Mouse (Mus musculus) lung, embryonic 14.5 days (tissue): Measurements from ENCODE around the gene Dynlt1f. TPM values are rescaled to one million over a fixed set of nuclear protein-coding genes. Genes with fewer than 3 reads are reported as not detected.
"Not testable (repeated sequence)": the region's sequence is repeated elsewhere in the genome, so short reads cannot be mapped to it uniquely, and the experiment has no call there.

Experiments used
- ATAC-seq: fragments of 200-750 bp; cut with Nextera tagmentation; 2 replicates; pipeline ENCODE4 v1.8.0; 2017; ENCODE audit warnings: mild to moderate bottlenecking, moderate TSS enrichment, moderate library complexity; ENCODE audit not compliant: insufficient read depth
- DNase-seq: peaks from one replicate; pipeline ENCODE4 v3.0.0-alpha.2; 2015
- H3K27ac ChIP-seq: fragments of 300-500 bp; sonication (generic); 2 replicates; pipeline ENCODE4 v1.5.1; 2014; ENCODE audit warnings: low read depth, mild to moderate bottlenecking, moderate library complexity
- H3K27me3 ChIP-seq: fragments of 300-500 bp; sonication (generic); 2 replicates; pipeline ENCODE4 v1.6.1; 2014; ENCODE audit warnings: low read length, control low read depth; ENCODE audit not compliant: insufficient read depth
- H3K36me3 ChIP-seq: fragments of 300-500 bp; sonication (generic); 2 replicates; pipeline ENCODE4 v1.6.1; 2014; ENCODE audit warnings: control low read depth; ENCODE audit not compliant: insufficient read depth
- H3K4me1 ChIP-seq: fragments of 300-500 bp; sonication (generic); 2 replicates; pipeline ENCODE4 v1.6.1; 2014; ENCODE audit warnings: antibody characterized with exemption, control low read depth; ENCODE audit not compliant: insufficient read depth
- H3K4me2 ChIP-seq: fragments of 300-500 bp; sonication (generic); 2 replicates; pipeline ENCODE4 v1.6.1; 2014; ENCODE audit warnings: mild to moderate bottlenecking
- H3K4me3 ChIP-seq: fragments of 300-500 bp; sonication (generic); 2 replicates; pipeline ENCODE4 v1.5.1; 2014; ENCODE audit warnings: low read depth, low read length
- H3K9ac ChIP-seq: fragments of 300-500 bp; sonication (generic); 2 replicates; pipeline ENCODE4 v1.6.1; 2014
- H3K9me3 ChIP-seq: fragments of 300-500 bp; sonication (generic); 2 replicates; pipeline ENCODE4 v1.6.1; 2016; ENCODE audit warnings: low read depth, low read length, control low read depth
- CTCF ChIP-seq: IDR thresholded peaks from 2 replicates; pipeline ENCODE4 v1.5.1; 2016; ENCODE audit warnings: antibody characterized with exemption, low read depth
- WGBS: fragments of 180-500 bp; shearing (Covaris S2); extraction: QIAGEN DNeasy Blood & Tissue Kit; methylation state at CpG from one replicate; pipeline ENCODE4 v1.1.7; 2014; 5-methylcytosine and 5-hydroxymethylcytosine counted together
- polyA plus RNA-seq: library from polyadenylated mRNA; unstranded; fragments of >200 nt; fragmentation: Nextera tagmentation; extraction: Ambion mirVana; gene quantifications from 2 replicates; pipeline ENCODE4 v1.2.1, GENCODE M21; 2014

The Dynlt1f gene
- polyA plus RNA-seq, 1 experiment from 2014 or later, result 324 TPM

DNA sequence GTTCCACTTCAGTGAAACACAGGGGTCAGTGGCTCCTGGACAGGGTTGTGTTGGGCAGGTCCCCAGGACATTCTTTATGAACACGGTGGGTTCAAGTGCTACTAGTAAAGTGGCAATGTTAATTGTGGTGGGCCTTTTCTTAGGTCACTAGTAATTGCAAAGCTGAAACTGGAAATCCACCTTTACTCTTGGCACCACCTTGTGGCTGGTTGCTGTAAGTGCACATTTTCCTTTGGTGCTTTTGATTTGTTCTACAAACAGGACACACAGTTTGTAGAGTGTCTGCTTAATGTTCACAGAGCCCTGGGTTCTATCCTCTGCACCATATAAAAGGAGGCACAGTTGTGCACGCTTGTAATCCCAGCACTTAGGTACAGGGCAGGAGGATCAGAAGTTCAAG, 35.9 kb upstream of the Dynlt1f start:
- not testable (repeated sequence) for H3K4me3 ChIP-seq, H3K4me2 ChIP-seq, H3K9me3 ChIP-seq, H3K27me3 ChIP-seq, H3K27ac ChIP-seq, H3K4me1 ChIP-seq, H3K9ac ChIP-seq, ATAC-seq, H3K36me3 ChIP-seq
- peak; percentile 76 for DNase-seq
- WGBS, result 6% methylated on average over 2 of the region's 2 CpGs
- peak; percentile 85 for TF ChIP-seq CTCF

DNA sequence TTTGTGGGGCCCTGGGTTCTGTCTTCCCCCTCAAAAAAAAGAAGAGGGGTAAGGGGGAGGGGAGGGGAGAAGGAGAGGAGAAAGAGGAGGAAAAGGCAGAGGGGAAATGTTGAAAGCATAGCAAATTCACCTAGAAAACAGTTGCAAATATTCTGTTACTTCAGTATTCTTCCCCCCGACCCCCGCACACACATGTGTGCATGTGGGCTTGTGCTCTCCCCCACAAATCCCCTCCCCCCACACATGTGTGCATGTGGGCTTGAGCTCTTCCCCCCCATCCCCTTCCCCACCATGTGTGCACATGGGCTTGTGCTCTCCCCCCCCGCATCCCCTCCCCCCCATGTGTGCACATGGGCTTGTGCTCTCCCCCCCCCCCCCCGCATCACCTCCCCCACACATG, 33.6 kb upstream of the Dynlt1f start:
- WGBS, result 80% methylated on average over 3 of the region's 4 CpGs
- H3K4me3 ChIP-seq, H3K27me3 ChIP-seq: not testable (repeated sequence)

DNA sequence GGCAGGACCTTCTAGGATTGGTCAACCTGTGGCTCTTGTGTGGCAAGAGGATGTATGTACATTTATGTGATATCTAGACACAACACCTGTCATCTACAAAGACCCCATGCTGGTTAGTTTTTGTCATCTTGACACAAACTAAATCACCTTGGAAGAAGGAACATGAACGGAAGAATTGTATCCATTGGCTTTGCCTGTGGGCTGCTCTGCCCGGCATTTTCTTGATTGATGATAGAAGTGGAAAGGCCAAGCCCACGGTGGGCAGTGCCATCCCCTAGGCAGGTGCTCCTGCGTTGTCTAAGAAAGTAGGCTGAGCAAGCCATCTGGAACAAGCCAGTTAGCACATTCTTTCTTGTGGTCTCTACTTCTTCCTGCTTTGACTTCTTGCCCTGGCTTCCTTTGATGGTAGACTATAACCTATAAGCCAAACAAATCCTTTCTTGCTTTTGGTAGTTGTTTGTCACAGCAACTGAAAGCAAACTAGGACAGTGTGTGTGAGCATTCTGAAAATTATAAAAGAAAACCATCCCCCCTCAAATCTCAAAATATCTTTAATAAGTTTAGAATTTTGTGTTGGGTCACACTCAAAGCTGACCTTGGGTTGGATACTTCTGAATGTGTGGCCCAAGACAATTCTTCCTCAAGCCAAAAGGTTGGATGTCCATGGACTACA, 30.7 kb upstream of the Dynlt1f start:
- not testable (repeated sequence) for H3K9me3 ChIP-seq, ATAC-seq, H3K9ac ChIP-seq, H3K36me3 ChIP-seq, H3K4me3 ChIP-seq, H3K4me1 ChIP-seq, H3K27me3 ChIP-seq, H3K4me2 ChIP-seq, DNase-seq, H3K27ac ChIP-seq
- WGBS, result 94% methylated on average over 2 of the region's 4 CpGs

More for the DNA sequence above, 33.6 kb upstream of the Dynlt1f start:
- not testable (repeated sequence) for H3K9ac ChIP-seq, DNase-seq, ATAC-seq, H3K4me1 ChIP-seq, H3K27ac ChIP-seq, H3K9me3 ChIP-seq, H3K4me2 ChIP-seq, H3K36me3 ChIP-seq

DNA sequence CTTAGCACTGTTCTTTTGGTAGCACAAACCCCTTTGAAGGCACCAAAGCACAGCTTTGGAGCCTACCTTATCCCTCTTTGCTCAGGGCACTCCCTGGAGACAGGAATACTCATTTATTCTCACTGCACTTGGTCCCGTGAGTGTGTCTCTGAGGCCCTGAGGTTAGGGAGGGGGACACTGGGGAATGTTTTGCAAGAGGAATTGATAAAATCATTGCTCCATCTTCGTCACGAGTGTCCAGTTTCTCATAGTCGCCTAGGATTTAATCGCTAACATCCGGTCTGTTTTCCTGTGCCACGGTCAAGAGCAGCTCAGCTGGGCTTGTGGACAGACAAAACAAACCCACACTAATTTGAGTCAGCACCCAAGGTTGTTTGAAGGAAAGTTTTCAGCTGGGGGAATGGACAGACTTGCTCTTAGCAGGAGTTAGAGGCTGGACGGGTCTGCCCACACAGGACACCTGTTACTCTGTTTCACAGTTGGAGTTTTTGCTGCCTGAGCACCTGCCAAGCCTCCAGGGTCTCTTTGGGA, 29.7 kb upstream of the Dynlt1f start:
- H3K4me1 ChIP-seq, H3K9me3 ChIP-seq, DNase-seq, H3K36me3 ChIP-seq, H3K4me3 ChIP-seq, H3K9ac ChIP-seq, H3K27me3 ChIP-seq, H3K27ac ChIP-seq, H3K4me2 ChIP-seq: not testable (repeated sequence)
- 12% methylated on average over 3 of the region's 8 CpGs for WGBS
- peak; percentile 56; the same call in 1 of the 2 replicates for ATAC-seq

DNA sequence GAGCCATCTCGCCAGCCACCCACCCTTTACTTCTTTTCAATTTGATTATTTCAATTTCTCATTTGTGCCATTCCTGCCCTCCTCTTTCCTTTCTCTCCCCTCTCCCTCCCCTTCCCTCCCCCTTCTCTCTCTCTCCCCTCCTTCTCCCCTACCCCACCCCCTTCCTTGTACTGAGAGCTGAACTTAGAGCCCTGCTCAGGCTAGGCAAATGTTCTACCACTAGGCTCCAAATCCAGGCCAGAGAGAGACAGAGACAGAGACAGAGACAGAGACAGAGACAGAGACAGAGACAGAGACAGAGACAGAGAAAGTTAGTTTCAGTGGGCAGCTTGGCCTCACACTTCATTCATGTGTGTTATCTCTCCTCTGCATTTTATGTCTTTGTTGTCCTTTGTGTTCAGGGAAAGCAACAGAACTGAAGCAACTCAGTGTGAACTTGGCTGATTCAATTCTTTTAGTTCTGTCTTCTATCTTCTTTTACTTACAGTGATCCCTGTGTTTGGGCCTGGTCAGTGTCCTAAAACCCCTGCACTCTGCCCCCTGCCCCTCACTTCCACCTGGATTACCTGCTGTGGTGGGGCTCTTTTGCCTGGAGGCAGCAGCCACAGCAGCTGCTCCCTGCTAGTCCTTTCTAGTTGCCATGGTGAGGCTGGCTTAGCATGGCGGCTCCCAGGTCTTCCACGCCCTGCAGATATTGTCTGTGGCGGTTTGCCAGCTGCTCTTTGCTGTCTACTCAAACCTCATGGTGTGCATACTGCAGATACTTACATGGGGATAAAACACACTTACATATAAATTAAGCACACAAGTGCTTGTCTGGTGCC, 29.0 kb upstream of the Dynlt1f start:
- not testable (repeated sequence) for H3K9me3 ChIP-seq, H3K4me1 ChIP-seq, H3K4me3 ChIP-seq, H3K4me2 ChIP-seq, H3K27me3 ChIP-seq, H3K27ac ChIP-seq, H3K36me3 ChIP-seq, H3K9ac ChIP-seq, DNase-seq
- WGBS, result no CpG with 5 or more reads among the region's 4 CpGs
- ATAC-seq, result peak; percentile 88

DNA sequence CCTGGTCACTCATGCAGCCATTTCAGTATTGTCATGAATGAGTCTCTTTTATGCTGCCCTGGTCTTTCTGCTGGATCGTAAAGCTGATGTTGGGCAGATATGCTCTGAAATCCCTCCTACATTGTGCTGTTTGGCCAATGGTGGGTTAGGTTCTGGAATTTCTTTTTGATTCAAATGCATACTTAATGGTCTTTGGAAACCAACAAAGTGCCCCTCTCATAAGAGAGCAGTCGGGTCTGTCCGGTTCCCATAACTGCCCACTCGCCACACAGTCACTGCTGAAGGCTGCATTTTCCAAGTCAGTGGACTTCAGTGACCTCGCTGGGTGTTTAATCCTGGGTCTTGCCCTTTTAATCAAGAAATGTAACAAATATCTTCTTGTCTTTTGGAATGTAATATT, 28.0 kb upstream of the Dynlt1f start:
- not testable (repeated sequence) for H3K36me3 ChIP-seq, DNase-seq, H3K27ac ChIP-seq, ATAC-seq, H3K4me3 ChIP-seq, H3K4me2 ChIP-seq, H3K9ac ChIP-seq, H3K4me1 ChIP-seq, H3K27me3 ChIP-seq, H3K9me3 ChIP-seq
- WGBS, result no CpG with 5 or more reads among the region's 5 CpGs

DNA sequence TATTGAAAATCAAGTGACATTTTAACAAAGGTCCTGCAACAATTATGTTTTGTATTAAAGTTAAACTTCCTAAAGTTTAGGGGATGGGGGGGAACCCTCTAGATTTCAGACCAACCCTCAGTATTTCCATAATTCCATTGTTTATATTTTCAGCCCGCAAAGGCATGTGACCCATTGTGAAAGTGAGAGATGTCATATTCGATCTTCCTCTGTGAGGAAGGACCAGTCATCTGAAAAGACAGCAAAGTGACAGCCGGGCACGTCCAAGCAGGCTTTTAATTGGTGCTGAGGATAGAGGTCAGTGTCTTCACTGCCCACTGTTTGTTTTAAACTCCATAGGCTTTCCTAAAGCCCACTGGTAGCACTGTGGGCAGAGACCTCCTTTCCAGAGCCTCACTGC, 26.0 kb upstream of the Dynlt1f start:
- WGBS, result 51% methylated on average over 4 of the region's 4 CpGs
- not testable (repeated sequence) for H3K4me2 ChIP-seq, H3K4me1 ChIP-seq, H3K9me3 ChIP-seq, H3K27me3 ChIP-seq, H3K4me3 ChIP-seq, H3K9ac ChIP-seq, ATAC-seq, H3K36me3 ChIP-seq, H3K27ac ChIP-seq, DNase-seq

DNA sequence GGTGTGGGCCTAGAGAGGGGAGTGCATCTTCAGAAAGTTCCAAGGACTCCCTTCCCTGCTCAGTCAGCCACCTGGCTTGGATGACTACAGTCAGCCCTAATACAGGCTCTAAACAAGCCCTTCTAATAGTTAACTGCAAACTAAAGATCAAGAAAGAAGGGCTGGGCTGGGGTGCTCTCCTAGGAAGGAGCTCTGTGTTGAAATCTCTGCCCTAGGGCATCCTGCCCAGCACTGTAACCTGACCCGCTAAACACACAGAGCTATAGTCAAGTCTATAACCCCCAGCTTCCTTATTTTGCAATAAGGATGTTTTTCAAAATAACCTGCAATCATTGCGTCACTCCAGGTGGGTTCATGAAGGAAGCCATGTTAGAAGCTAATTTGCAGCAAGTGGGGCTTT, 22.4 kb upstream of the Dynlt1f start:
- not testable (repeated sequence) for H3K4me3 ChIP-seq, H3K36me3 ChIP-seq, H3K9ac ChIP-seq, H3K27ac ChIP-seq, DNase-seq, H3K9me3 ChIP-seq, H3K4me1 ChIP-seq, ATAC-seq, H3K27me3 ChIP-seq, H3K4me2 ChIP-seq
- 57% methylated on average over 1 of the region's 2 CpGs for WGBS

DNA sequence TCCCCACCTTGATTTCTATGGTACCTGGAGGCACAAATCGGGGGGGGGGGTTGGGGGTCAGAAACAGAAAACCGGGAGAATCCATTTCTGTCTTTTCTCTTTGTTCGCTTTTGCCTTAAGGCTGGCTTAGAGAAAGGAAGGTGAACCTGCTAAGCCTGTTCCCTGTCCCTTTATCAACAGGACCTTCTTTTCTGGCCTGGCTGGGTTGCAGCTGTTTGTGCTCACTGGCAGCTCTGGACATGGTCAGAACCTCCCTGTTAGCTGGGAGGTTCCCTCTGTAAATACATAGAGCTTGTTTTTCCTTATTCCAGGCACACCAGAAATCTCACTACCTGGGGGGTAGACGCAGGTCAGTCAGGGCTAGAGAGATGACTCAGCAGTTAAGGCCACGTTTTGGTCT, 18.6 kb upstream of the Dynlt1f start:
- WGBS, result 27% methylated on average over 4 of the region's 5 CpGs

DNA sequence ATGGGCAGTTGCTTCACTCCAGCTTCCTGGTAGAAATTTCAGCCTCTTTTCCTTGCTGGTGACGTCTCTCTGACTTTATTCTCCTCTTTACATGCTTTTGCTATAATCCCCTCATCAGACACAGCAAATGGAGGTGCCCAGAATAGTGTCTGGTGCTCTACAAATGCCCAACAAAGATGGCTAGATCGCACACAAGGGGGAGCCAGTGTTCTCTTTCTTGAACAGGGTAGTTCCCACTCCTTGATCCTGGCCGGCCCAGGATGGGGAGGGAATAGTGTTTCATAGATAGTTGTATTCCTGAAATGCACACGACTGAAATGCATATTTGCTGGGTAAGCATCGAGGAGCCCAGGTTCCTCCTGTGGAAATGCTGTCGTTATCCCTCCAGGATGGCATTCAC, 12.8 kb upstream of the Dynlt1f start:
- not testable (repeated sequence) for H3K27me3 ChIP-seq, H3K4me2 ChIP-seq, H3K27ac ChIP-seq, DNase-seq, H3K9ac ChIP-seq, H3K4me3 ChIP-seq, H3K4me1 ChIP-seq, H3K36me3 ChIP-seq, H3K9me3 ChIP-seq
- WGBS, result no CpG with 5 or more reads among the region's 6 CpGs
- ATAC-seq, result 0 out of 2 replicates have a peak, but pooled peaks have one; percentile 14

More for the DNA sequence above, 18.6 kb upstream of the Dynlt1f start:
- not testable (repeated sequence) for H3K27me3 ChIP-seq, H3K4me1 ChIP-seq, H3K4me2 ChIP-seq, H3K9ac ChIP-seq, H3K9me3 ChIP-seq, H3K4me3 ChIP-seq, H3K27ac ChIP-seq, DNase-seq, H3K36me3 ChIP-seq
- 0 out of 2 replicates have a peak, but pooled peaks have one; percentile 35 for ATAC-seq
